ENCODE assay signal across 1 mouse cellular context in the genomic region with DNA sequence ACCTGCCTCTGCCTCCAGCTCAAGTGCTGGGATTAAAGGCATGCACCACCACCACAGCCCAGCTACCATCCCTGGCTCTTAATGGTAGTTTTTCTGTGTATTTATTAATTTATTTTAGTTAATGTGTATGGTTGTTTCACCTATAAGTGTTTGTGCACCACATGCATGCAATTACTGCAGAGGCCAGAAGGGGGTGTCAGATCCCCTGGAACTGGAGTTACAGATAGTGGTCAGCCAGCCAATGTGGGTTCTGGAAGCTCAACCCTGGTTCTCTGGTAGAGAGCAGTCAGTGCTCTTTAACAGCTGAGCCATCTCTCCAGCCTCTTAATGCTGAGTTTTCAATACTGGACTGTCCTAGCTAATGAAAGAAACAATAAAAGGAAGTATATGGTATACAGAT.
A peak's percentile ranks its signal among the peaks of the same experiment; 100 is the strongest.
TF ChIP-seq lines count a peak whose summit lies in the region.

No protein-coding gene starts in this region.

TF ChIP-seq in MEL, 35 proteins besides CTCF, POLR2A, EP300 and RAD21:
- no peak for TF ChIP-seq CHD1 (IDR thresholded peaks at IDR 0.05; ENCODE audit: low read depth, low read length)
- TF ChIP-seq TAL1 (IDR thresholded peaks at IDR 0.05; ENCODE audit: low read length): no peak
- TF ChIP-seq MYC (IDR thresholded peaks at IDR 0.05; ENCODE audit: low read depth, low read length): no peak
- no peak for TF ChIP-seq MAZ (IDR thresholded peaks at IDR 0.05; ENCODE audit: low read depth, low read length)
- no peak for TF ChIP-seq NELFE (IDR thresholded peaks at IDR 0.05; ENCODE audit: low read depth, low read length)
- no peak for TF ChIP-seq CHD2 (IDR thresholded peaks at IDR 0.05; ENCODE audit: low read length)
- no peak for TF ChIP-seq TCF12 (IDR thresholded peaks at IDR 0.05; ENCODE audit: low read depth, low read length)
- TF ChIP-seq GATA1 (IDR thresholded peaks at IDR 0.05; ENCODE audit: low read depth, low read length): no peak
- no peak for TF ChIP-seq KAT2A (conservative IDR thresholded peaks at IDR 0.05; ENCODE audit: low read depth, low read length)
- no peak for TF ChIP-seq MAX (IDR thresholded peaks at IDR 0.05; ENCODE audit: low read length)
- no peak for TF ChIP-seq GABPA (IDR thresholded peaks at IDR 0.05; ENCODE audit: low read depth, low read length)
- peak; percentile 27 for TF ChIP-seq ZC3H11A (IDR thresholded peaks at IDR 0.05; ENCODE audit: low read depth, low read length)
- no peak for TF ChIP-seq SIN3A (IDR thresholded peaks at IDR 0.05; ENCODE audit: low read length)
- TF ChIP-seq MYB (IDR thresholded peaks at IDR 0.05; ENCODE audit: low read depth, low read length): no peak
- no peak for TF ChIP-seq USF2 (IDR thresholded peaks at IDR 0.05; ENCODE audit: borderline replicate concordance in 1 of 2, insufficient read depth in 1 of 2, low read depth in 1 of 2, low read length in 2 of 2)
- TF ChIP-seq SMC3 (IDR thresholded peaks at IDR 0.05; ENCODE audit: low read depth, low read length): peak; percentile 59
TF ChIP-seq in MEL: peak in this region for 2.
